Mouse (Mus musculus): ENCODE data around the gene Abcb1b. TPM values are rescaled to one million over a fixed set of nuclear protein-coding genes. Genes with fewer than 3 reads are reported as not detected.

Gene Abcb1b
- polyA plus RNA-seq, 1 experiment from 2014 or later, result 1.6 TPM

DNA sequence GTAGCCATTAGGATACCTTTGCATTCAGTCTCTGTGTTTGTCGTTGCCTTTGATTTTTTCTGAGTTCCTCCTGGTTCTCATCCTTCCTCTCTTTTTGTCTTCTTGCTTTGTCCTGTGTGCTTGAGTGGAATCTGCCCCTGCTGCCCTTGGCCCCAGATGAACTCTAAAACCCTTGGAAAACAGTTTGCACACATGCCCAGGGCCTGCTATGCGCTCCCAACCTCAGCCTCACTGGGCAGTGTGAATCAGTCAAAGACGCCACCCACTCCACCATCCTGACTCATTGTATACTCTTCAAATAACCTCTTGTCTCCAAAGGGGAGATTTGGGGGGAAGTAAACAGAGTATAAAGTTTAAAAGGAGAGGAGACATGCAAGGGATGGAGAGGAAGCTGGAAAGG, 100.3 kb downstream of the Abcb1b start:
- H3K4me3 ChIP-seq (ENCODE audit: low read depth, low read length), result no peak overlapping the region
- no peak for ATAC-seq (ENCODE audit: insufficient number of reproducible peaks, insufficient read depth, low FRiP score, low read depth)
- no peaks in the 10 kb centered on the region for H3K27me3 ChIP-seq (ENCODE audit: control insufficient read depth, insufficient read depth, low read length)
- no peak overlapping the region for H3K4me2 ChIP-seq (replicated peaks; ENCODE audit: low read depth, low read length)
- H3K27ac ChIP-seq (ENCODE audit: low read length), result no peak overlapping the region
- H3K9ac ChIP-seq (replicated peaks; ENCODE audit: low read depth, low read length), result no peak overlapping the region
- no peaks in the 10 kb centered on the region for H3K4me1 ChIP-seq (ENCODE audit: control insufficient read depth, insufficient read depth, low read length)
- whole genome bisulfite sequencing, result 60% methylated on average over 3 of the region's 3 CpGs
- H3K9me3 ChIP-seq (ENCODE audit: control insufficient read depth, low read depth, low read length), result no peaks in the 10 kb centered on the region
- H3K36me3 ChIP-seq (ENCODE audit: control insufficient read depth, insufficient read depth, low read length), result no peaks in the 10 kb centered on the region

- ATAC-seq (ENCODE audit: insufficient number of reproducible peaks, insufficient read depth, low FRiP score, low read depth), result no peak
These were observed 103.1 kb downstream of the Abcb1b start for GRCm38 (mm10) chr5:8901001-8901400.

GRCm38 (mm10) chr5:8902141-8902817, 104.3 kb downstream of the Abcb1b start:
- no peak for ATAC-seq (ENCODE audit: insufficient number of reproducible peaks, insufficient read depth, low FRiP score, low read depth)
- Histone ChIP-seq H3K4me3 (ENCODE audit: low read depth, low read length) (no peak overlapping the region), H3K27me3 (ENCODE audit: control insufficient read depth, insufficient read depth, low read length) (no peaks in the 10 kb centered on the region), H3K9me3 (ENCODE audit: control insufficient read depth, low read depth, low read length) (no peaks in the 10 kb centered on the region), H3K36me3 (ENCODE audit: control insufficient read depth, insufficient read depth, low read length) (no peaks in the 10 kb centered on the region), H3K4me2 (replicated peaks; ENCODE audit: low read depth, low read length) (no peak overlapping the region), H3K9ac (replicated peaks; ENCODE audit: low read depth, low read length) (no peak overlapping the region), H3K4me1 (ENCODE audit: control insufficient read depth, insufficient read depth, low read length) (no peaks in the 10 kb centered on the region), H3K27ac (ENCODE audit: low read length) (no peak overlapping the region)
- WGBS, result 72% methylated on average over 6 of the region's 6 CpGs

More at GRCm38 (mm10) chr5:8901001-8901400, 103.1 kb downstream of the Abcb1b start:
- H3K4me1 ChIP-seq (ENCODE audit: control insufficient read depth, insufficient read depth, low read length), result no peaks in the 10 kb centered on the region
- H3K4me3 ChIP-seq (ENCODE audit: low read depth, low read length), result no peak overlapping the region
- no peak overlapping the region for H3K9ac ChIP-seq (replicated peaks; ENCODE audit: low read depth, low read length)
- no peak overlapping the region for H3K4me2 ChIP-seq (replicated peaks; ENCODE audit: low read depth, low read length)
- H3K27ac ChIP-seq (ENCODE audit: low read length), result no peak overlapping the region
- H3K36me3 ChIP-seq (ENCODE audit: control insufficient read depth, insufficient read depth, low read length), result no peaks in the 10 kb centered on the region
- no peaks in the 10 kb centered on the region for H3K9me3 ChIP-seq (ENCODE audit: control insufficient read depth, low read depth, low read length)
- WGBS, result 71% methylated on average over 1 of the region's 1 CpGs
- no peaks in the 10 kb centered on the region for H3K27me3 ChIP-seq (ENCODE audit: control insufficient read depth, insufficient read depth, low read length)

DNA sequence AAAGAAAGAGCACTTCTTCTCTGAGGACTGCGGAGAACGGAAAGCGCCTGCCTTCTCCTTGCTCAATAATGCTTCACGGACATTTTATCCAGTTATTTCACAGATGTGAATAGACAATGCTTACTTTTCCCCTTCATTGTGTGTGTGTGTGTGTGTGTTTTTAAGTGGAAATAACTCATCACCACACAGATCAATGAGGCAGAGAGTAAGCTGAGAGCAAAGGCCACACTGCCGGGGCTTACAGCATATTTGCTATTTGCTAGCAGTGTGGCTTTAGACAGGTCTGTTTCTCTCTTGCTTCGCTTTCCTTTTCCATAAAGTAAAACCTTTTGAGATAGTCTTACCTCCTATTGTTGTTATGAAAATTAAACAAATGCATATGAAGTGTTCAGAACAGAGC, 106.6 kb downstream of the Abcb1b start:
- no peak overlapping the region for H3K4me3 ChIP-seq (ENCODE audit: low read depth, low read length)
- H3K9me3 ChIP-seq (ENCODE audit: control insufficient read depth, low read depth, low read length), result no peaks in the 10 kb centered on the region
- no peak overlapping the region for H3K9ac ChIP-seq (replicated peaks; ENCODE audit: low read depth, low read length)
- H3K4me2 ChIP-seq (replicated peaks; ENCODE audit: low read depth, low read length), result no peak overlapping the region
- no peak overlapping the region for H3K27ac ChIP-seq (ENCODE audit: low read length)
- H3K4me1 ChIP-seq (ENCODE audit: control insufficient read depth, insufficient read depth, low read length), result no peaks in the 10 kb centered on the region
- H3K27me3 ChIP-seq (ENCODE audit: control insufficient read depth, insufficient read depth, low read length), result no peaks in the 10 kb centered on the region
- WGBS, result 71% methylated on average over 6 of the region's 6 CpGs
- H3K36me3 ChIP-seq (ENCODE audit: control insufficient read depth, insufficient read depth, low read length), result no peaks in the 10 kb centered on the region
- no peak for ATAC-seq (ENCODE audit: insufficient number of reproducible peaks, insufficient read depth, low FRiP score, low read depth)

DNA sequence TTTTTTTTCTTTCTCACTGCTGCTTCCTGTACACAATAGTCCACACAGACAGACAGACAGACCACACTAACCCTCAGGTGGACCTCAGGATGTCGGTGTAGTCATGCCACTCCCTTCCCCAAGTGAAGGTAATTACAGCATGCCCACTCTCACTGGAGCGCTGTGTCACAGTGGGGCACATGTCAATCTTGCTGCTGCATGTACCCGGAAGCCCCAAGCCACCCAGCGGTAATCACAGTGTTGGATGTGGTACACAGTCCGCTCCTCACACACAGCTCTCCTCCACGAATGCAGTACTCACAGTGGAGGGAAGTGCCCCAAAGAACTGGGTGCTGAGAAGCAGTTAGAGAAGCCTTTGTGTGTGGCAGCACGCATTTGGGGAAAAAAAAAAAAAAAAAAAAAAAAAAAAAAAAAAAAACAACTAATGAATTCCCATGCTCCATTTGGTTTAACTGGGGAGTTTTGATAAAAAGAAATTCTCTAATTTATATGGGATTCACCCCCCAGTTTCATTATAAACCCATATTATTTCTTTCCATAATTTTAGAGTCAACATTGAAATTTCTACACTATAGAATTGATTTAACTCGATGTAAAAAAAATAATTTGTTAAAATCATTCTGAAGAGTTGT, 113.7 kb downstream of the Abcb1b start:
- no peak for ATAC-seq (ENCODE audit: insufficient number of reproducible peaks, insufficient read depth, low FRiP score, low read depth)
- Histone ChIP-seq H3K36me3 (ENCODE audit: control insufficient read depth, insufficient read depth, low read length) (no peaks in the 10 kb centered on the region), H3K4me2 (replicated peaks; ENCODE audit: low read depth, low read length) (no peak overlapping the region), H3K9me3 (ENCODE audit: control insufficient read depth, low read depth, low read length) (no peaks in the 10 kb centered on the region), H3K27ac (ENCODE audit: low read length) (no peak overlapping the region), H3K4me1 (ENCODE audit: control insufficient read depth, insufficient read depth, low read length) (no peaks in the 10 kb centered on the region), H3K4me3 (ENCODE audit: low read depth, low read length) (no peak overlapping the region), H3K27me3 (ENCODE audit: control insufficient read depth, insufficient read depth, low read length) (no peaks in the 10 kb centered on the region), H3K9ac (replicated peaks; ENCODE audit: low read depth, low read length) (no peak overlapping the region)
- WGBS, result 78% methylated on average over 8 of the region's 8 CpGs

Other genes starting within 250 kb of the Abcb1b start
- 5.4 and 6.1 TPM in 2 replicates for gene Rundc3b, start 175.2 kb upstream of the Abcb1b start, polyA plus RNA-seq (2014; fragmentation: Nextera tagmentation; extraction: Ambion mirVana)
- 0.59 and 0.91 TPM in 2 replicates for gene Abcb1a, start 138.1 kb upstream of the Abcb1b start, polyA plus RNA-seq (2014; fragmentation: Nextera tagmentation; extraction: Ambion mirVana)
- 1.1 and 1.3 TPM in 2 replicates for gene Abcb4, start 95.6 kb downstream of the Abcb1b start, polyA plus RNA-seq (2014; fragmentation: Nextera tagmentation; extraction: Ambion mirVana)
- gene Crot, start 199.2 kb downstream of the Abcb1b start, polyA plus RNA-seq (2014; fragmentation: Nextera tagmentation; extraction: Ambion mirVana), result 55.2 and 60.1 TPM in 2 replicates